Mouse (Mus musculus) heart, embryonic 12.5 days (tissue): ENCODE measurements around the gene Hist1h3g. TPM values are rescaled to one million over a fixed set of nuclear protein-coding genes. Genes with fewer than 3 reads are reported as not detected.

ENCODE experiments used
- microRNA-seq: library from miRNA; unstranded; fragments of <30 nt; microRNA quantifications from one replicate; pipeline ENCODE4, GENCODE M21; 2017
- polyA plus RNA-seq: library from polyadenylated mRNA; unstranded; fragments of >200 nt; fragmentation: Nextera tagmentation; extraction: Ambion mirVana; gene quantifications from 2 replicates; pipeline ENCODE4 v1.2.1, GENCODE M21; 2016

Gene Hist1h3g
- polyA plus RNA-seq, 1 experiment from 2014 or later: 4.0 TPM

Small RNAs within 50 kb of the gene (microRNA-seq; reads per million reads assigned to microRNA genes)
- gene Gm44297 (not detected), gene Gm44359 (not detected), gene Gm44394 (not detected), gene n-TStga1 (0.94 reads per million)

Other genes starting within 250 kb of the Hist1h3g start
- 43.0 and 46.7 TPM in 2 replicates for gene Zfp322a, start 166.2 kb upstream of the Hist1h3g start, polyA plus RNA-seq
- 8.1 and 8.9 TPM in 2 replicates for gene Abt1, start 111.6 kb upstream of the Hist1h3g start, polyA plus RNA-seq
- 2.6 and 2.9 TPM in 2 replicates for gene Btn1a1, start 69.5 kb upstream of the Hist1h3g start, polyA plus RNA-seq
- gene Btn2a2, start 46.6 kb upstream of the Hist1h3g start, polyA plus RNA-seq: 0.45 and 0.58 TPM in 2 replicates
- 4.4 and 5.2 TPM in 2 replicates for gene Hist1h4h, start 4.4 kb upstream of the Hist1h3g start, polyA plus RNA-seq
- 2.7 and 7.0 TPM in 2 replicates for gene Hist1h2af, start 1.5 kb upstream of the Hist1h3g start, polyA plus RNA-seq
- gene Hist1h2bh, start 8.0 kb downstream of the Hist1h3g start, polyA plus RNA-seq: 0.26 and 0.28 TPM in 2 replicates
- 0.32 and 0.36 TPM in 2 replicates for gene Hist1h3f, start 8.6 kb downstream of the Hist1h3g start, polyA plus RNA-seq
- 0.95 TPM in 1 of 2 replicates, not detected in the other for gene Hist1h4f, start 16.2 kb downstream of the Hist1h3g start, polyA plus RNA-seq
- 0.21 and 0.26 TPM in 2 replicates for gene Hist1h1d, start 17.8 kb downstream of the Hist1h3g start, polyA plus RNA-seq
- 1.7 and 2.1 TPM in 2 replicates for gene Hist1h3e, start 26.9 kb downstream of the Hist1h3g start, polyA plus RNA-seq
- 40.3 and 45.8 TPM in 2 replicates for gene Hist1h2ae, start 35.8 kb downstream of the Hist1h3g start, polyA plus RNA-seq
- gene Hist1h2bg, start 36.0 kb downstream of the Hist1h3g start, polyA plus RNA-seq: 4.5 and 4.8 TPM in 2 replicates
- gene Hist1h2bf, start 38.8 kb downstream of the Hist1h3g start, polyA plus RNA-seq: 1.5 and 2.0 TPM in 2 replicates
- gene Hist1h2ad, start 39.0 kb downstream of the Hist1h3g start, polyA plus RNA-seq: 1.1 and 2.3 TPM in 2 replicates
- 1.4 and 1.6 TPM in 2 replicates for gene Hist1h3d, start 40.3 kb downstream of the Hist1h3g start, polyA plus RNA-seq
- gene Hist1h4d, start 46.2 kb downstream of the Hist1h3g start, polyA plus RNA-seq: 43.5 and 46.9 TPM in 2 replicates
- gene Hist1h2be, start 85.7 kb downstream of the Hist1h3g start, polyA plus RNA-seq: 1.2 and 2.0 TPM in 2 replicates
- 10.6 and 11.6 TPM in 2 replicates for gene Hist1h1e, start 87.1 kb downstream of the Hist1h3g start, polyA plus RNA-seq
- 0.70 and 0.78 TPM in 2 replicates for gene Hist1h2ac, start 148.5 kb downstream of the Hist1h3g start, polyA plus RNA-seq
- 43.6 and 49.5 TPM in 2 replicates for gene Hist1h2bc, start 148.8 kb downstream of the Hist1h3g start, polyA plus RNA-seq
- gene Hist1h1t, start 160.4 kb downstream of the Hist1h3g start, polyA plus RNA-seq: not detected in 2 replicates
- 2.7 and 3.5 TPM in 2 replicates for gene Hist1h4c, start 163.0 kb downstream of the Hist1h3g start, polyA plus RNA-seq
- 10.5 and 13.2 TPM in 2 replicates for gene Hfe, start 175.4 kb downstream of the Hist1h3g start, polyA plus RNA-seq
- gene Hist1h1c, start 203.4 kb downstream of the Hist1h3g start, polyA plus RNA-seq: 36.5 and 41.9 TPM in 2 replicates
- 3.0 and 5.1 TPM in 2 replicates for gene Hist1h3c, start 210.2 kb downstream of the Hist1h3g start, polyA plus RNA-seq
- gene Hist1h2bb, start 211.3 kb downstream of the Hist1h3g start, polyA plus RNA-seq: 0.88 and 1.4 TPM in 2 replicates
- 16.7 and 20.9 TPM in 2 replicates for gene Hist1h2ab, start 215.7 kb downstream of the Hist1h3g start, polyA plus RNA-seq
- 3.4 and 3.5 TPM in 2 replicates for gene Hist1h3b, start 216.8 kb downstream of the Hist1h3g start, polyA plus RNA-seq
- 2.1 and 2.3 TPM in 2 replicates for gene Hist1h4b, start 221.6 kb downstream of the Hist1h3g start, polyA plus RNA-seq
- gene Hist1h4a, start 225.8 kb downstream of the Hist1h3g start, polyA plus RNA-seq: not detected in 2 replicates
- 1.7 and 3.5 TPM in 2 replicates for gene Hist1h3a, start 227.0 kb downstream of the Hist1h3g start, polyA plus RNA-seq
- 0.54 and 1.4 TPM in 2 replicates for gene Hist1h1a, start 228.2 kb downstream of the Hist1h3g start, polyA plus RNA-seq
- gene Trim38, start 234.5 kb downstream of the Hist1h3g start, polyA plus RNA-seq: 0.13 TPM in 1 of 2 replicates, not detected in the other